Mouse (Mus musculus): ENCODE measurements around the gene Limd2.

Gene Limd2

DNA sequence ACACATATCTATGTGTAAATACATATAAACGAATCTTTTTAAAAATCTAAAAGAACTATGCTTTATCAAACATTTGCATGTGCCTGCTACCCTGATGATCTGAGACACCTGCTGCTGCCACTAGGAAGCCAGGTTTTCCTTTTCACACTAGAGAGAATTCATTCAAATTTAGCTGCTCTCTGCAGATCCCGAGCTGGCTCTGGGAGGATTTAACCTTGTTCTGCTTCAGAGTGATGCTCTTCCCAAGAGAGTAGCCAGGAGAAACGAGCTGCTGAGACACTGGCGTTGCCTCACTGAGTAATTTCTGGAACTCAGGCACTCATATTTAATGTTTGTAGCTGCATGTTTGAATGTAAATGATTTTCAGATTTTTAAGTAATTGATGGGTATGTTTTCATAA, 35.9 kb downstream of the Limd2 start:
- DNase-seq, result no peak

- peak; percentile 37 to 55 for DNase-seq
Measured at GRCm38 (mm10) chr11:106122736-106123135, 37.9 kb downstream of the Limd2 start.

DNA sequence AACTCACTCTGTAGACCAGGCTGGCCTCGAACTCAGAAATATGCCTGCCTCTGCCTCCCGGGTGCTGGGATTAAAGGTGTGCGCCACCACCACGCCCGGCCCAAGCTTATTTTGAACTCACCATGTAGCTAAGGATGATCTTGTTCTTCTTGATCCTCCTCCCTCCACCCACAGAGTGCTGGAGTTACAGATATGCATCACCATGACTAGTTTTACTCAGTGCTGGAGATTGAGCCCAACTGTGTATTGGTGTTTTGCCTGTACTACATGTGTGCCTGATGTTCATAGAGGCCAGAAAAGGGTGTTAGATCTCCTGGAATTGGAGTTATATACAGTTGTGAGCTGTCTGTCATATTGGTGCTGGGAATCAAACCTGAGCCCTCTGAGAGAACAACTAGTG, 38.4 kb downstream of the Limd2 start:
- no peak for DNase-seq

DNA sequence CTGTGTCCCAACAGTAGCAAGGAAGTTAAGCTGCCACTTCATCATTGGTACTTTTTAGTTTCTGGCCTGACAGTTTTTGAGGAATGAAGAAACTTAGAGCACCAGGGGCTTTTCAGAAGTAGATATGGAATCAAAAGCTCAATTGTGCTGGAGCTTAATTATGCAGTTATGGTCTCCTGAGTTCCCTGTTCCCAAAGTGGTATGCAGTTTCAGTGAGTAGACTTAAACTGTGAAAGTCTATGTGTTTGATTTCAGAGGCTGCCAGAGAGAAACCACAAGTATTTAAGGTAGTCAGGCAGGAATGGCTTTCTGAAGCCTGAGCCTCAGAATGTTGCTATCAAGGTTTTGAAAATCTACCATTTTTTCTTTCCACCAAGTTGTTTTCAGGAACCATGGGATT, 49.0 kb downstream of the Limd2 start:
- no peak for DNase-seq
